Mouse (Mus musculus) yolk sac, embryonic 10.5 days (tissue): ENCODE measurements around the gene Tm4sf4.

Experiments used
- DNase-seq: peaks from one replicate; pipeline ENCODE4 v3.0.0-alpha.2; 2017; ENCODE audit warnings: low spot score

Gene Tm4sf4

GRCm38 (mm10) chr3:57474421-57474820, 49.3 kb downstream of the Tm4sf4 start:
- DNase-seq, result peak; percentile 56

GRCm38 (mm10) chr3:57480640-57481039, 55.5 kb downstream of the Tm4sf4 start:
- DNase-seq, result no peak

GRCm38 (mm10) chr3:57481981-57482380, 56.9 kb downstream of the Tm4sf4 start:
- DNase-seq, result no peak

GRCm38 (mm10) chr3:57486068-57486467, 61.0 kb downstream of the Tm4sf4 start:
- no peak for DNase-seq

GRCm38 (mm10) chr3:57487455-57488153, 62.5 kb downstream of the Tm4sf4 start:
- DNase-seq, result peak; percentile 62
